24 mouse cellular contexts compared by ENCODE assay signal in genomic region chr5:99266301-99266700, GRCm38 (mm10).
"Had no signal": no experiment of that assay in that cellular context is flagged by ENCODE, and none has a peak within 500 bp of the region (broad histone marks: within the 10 kb centered on the region; RNA-seq: fewer than 3 reads in every experiment).

No protein-coding gene starts in this region.

- H3K9ac ChIP-seq: forebrain, postnatal 0 days; heart, embryonic 13.5 days; heart, embryonic 15.5 days; hindbrain, embryonic 13.5 days; hindbrain, embryonic 15.5 days; limb, embryonic 13.5 days; limb, embryonic 15.5 days had no signal

- H3K36me3 ChIP-seq: heart, embryonic 13.5 days; heart, embryonic 15.5 days; hindbrain, embryonic 13.5 days; hindbrain, embryonic 15.5 days; limb, embryonic 13.5 days; limb, embryonic 15.5 days had no signal

- H3K27ac ChIP-seq: gastrocnemius, adult 2 months; heart, adult 2 months; heart, embryonic 13.5 days; heart, embryonic 15.5 days; hindbrain, embryonic 13.5 days; hindbrain, embryonic 15.5 days; layer of hippocampus, adult 2 months; left cerebral cortex, adult 2 months; limb, embryonic 13.5 days; limb, embryonic 15.5 days had no signal

- H3K27me3 ChIP-seq: heart, embryonic 13.5 days; heart, embryonic 15.5 days; hindbrain, embryonic 13.5 days; hindbrain, embryonic 15.5 days; limb, embryonic 13.5 days; limb, embryonic 15.5 days had no signal

- ATAC-seq: forebrain, postnatal 0 days; intestine, embryonic 16.5 days had no signal

- H3K4me1 ChIP-seq: hindbrain, embryonic 13.5 days; limb, embryonic 15.5 days had no signal

- H3K9me3 ChIP-seq: heart, embryonic 13.5 days; heart, embryonic 15.5 days; hindbrain, embryonic 13.5 days; hindbrain, embryonic 15.5 days; limb, embryonic 13.5 days; limb, embryonic 15.5 days had no signal

- DNase-seq: forebrain, postnatal 0 days; gastrocnemius, adult 2 months; gastrocnemius, postnatal 10 days; gastrocnemius, postnatal 25 days; heart, adult 11 months; heart, adult 2 months; heart, postnatal 14 days; heart, postnatal 36 days; kidney, adult 11 months; kidney, adult 2 months; kidney, adult 9 months; kidney, postnatal 10 days; kidney, postnatal 25 days; kidney, postnatal 4 days had no signal

- H3K4me3 ChIP-seq: gastrocnemius, adult 2 months; heart, adult 2 months; heart, embryonic 13.5 days; heart, embryonic 15.5 days; hindbrain, embryonic 13.5 days; hindbrain, embryonic 15.5 days; layer of hippocampus, adult 2 months; left cerebral cortex, adult 2 months; limb, embryonic 13.5 days; limb, embryonic 15.5 days had no signal

- H3K4me2 ChIP-seq: heart, embryonic 11.5 days; heart, embryonic 13.5 days; heart, embryonic 15.5 days; hindbrain, embryonic 13.5 days; hindbrain, embryonic 15.5 days; limb, embryonic 13.5 days; limb, embryonic 15.5 days had no signal
